Mouse (Mus musculus) adrenal gland, postnatal 14 days (tissue): ENCODE results near the gene Fam89a. TPM values are rescaled to one million over a fixed set of nuclear protein-coding genes. Genes with fewer than 3 reads are reported as not detected.

ENCODE experiments used
- DNase-seq: peaks from one replicate; pipeline ENCODE4 v3.0.0; 2021; ENCODE audit warnings: mixed read lengths
- long read RNA-seq, 2 experiments: library from polyadenylated mRNA; stranded (forward); transcript quantifications; one replicate each; pipeline ENCODE4 v2.0.0; 2021
- total RNA-seq: library from RNA; stranded (reverse); gene quantifications from 2 replicates; pipeline ENCODE4 v1.2.3, GENCODE M21; 2021

Gene Fam89a
- total RNA-seq: 1.8 TPM in 2 replicates
- long read RNA-seq, experiment 1, partial matches to known transcripts: 0 of 3 reads
- long read RNA-seq, experiment 1, other reads (novel, unspliced or antisense): 0 of 3 reads
- long read RNA-seq, experiment 2, partial matches to known transcripts: 0 of 4 reads
- long read RNA-seq, experiment 2, other reads (novel, unspliced or antisense): 1 of 4 reads

DNA sequence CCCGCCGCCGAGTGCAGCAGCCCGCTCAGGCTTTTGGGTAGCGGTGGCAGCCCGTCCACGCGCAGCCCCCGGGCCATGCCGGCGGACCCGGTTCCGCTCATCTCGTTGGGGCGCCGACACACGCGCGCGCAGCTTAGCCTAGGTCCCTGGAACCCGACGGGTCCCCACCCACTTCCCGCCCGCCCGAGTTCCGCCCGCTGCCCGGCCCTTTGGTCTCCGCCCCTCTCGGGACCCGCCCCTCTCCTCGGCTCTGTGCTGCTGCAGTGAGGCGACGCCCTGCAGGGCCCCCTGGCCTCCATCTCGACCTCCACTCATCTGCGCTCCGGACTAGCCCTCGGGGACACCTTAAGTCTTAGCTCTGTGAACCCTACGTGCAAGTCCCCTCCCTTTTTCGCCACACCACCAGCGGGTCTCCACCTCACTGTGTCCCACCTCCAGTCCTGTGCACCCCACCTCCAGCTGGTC is at the start of gene Fam89a:
Gene Fam89a, minus strand, starts transcription at position 124 of the 465 bp plus-strand sequence.
- DNase-seq: peak; percentile 78

DNA sequence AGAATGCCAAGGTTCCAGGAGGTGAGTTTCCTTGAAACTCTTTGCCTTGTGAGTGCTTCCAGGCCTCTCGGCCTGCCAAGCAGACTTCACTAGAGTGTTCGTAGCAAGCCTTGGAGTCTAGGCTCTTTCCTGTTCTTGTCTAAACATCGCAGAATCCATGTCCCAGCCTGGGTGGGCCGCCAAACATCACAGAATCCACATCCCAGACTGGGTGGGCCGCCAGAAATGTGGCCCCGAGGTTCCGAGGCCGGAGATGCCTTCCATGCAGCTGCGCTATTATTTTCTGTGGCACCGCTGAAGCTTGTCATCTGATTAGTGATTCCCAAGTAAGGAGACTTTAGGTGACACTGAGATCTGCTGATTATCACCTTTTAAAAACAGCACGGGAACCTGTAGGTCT is 48.9 kb upstream of the Fam89a start:
- no peak for DNase-seq

DNA sequence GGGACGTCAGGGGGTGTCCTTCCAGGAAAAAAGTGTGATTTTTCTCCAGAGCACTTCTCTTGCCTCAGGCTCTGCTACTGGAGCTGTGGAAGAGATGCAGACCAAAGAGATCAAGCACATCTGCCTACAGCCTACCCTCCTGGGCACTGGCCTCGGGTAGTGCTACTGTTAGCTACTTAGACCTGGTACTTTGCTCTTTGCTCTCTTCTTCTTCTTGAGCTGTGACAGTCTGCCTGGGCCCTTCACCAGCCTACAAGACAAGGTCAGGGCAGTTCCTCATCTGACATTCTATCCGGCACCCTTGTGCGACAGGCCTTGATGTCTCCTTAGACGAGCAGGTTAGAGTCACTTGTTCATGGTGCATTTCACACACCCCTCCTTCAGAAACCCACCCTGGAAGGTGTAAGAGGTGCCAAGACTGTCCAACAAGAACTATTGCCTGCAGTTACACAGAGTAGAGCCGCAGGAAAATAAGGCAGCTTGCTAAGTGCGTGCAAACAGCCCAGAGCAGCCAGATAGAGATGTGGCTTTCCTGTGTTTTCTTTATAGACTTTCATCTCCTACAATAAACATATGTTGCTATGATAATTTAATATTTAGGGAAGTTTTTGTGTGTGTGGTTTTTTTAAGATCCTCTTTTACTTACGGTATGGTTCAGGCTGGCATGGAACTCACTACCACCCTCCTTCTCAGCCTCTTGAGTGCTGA is 44.3 kb upstream of the Fam89a start:
- DNase-seq: no peak

DNA sequence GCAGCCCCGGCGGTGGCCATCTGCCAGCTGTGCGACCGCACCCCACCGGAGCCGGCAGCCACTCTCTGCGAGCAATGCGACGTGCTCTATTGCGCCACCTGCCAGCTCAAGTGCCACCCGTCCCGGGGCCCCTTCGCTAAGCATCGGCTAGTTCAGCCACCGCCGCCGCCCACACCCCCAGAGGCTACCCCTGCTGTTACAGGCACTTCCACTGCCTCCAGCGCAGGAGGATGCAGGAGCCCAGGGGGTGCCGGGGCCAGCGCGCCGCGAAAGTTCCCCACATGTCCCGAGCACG is 42.8 kb upstream of the Fam89a start:
- peak; percentile 70 for DNase-seq

DNA sequence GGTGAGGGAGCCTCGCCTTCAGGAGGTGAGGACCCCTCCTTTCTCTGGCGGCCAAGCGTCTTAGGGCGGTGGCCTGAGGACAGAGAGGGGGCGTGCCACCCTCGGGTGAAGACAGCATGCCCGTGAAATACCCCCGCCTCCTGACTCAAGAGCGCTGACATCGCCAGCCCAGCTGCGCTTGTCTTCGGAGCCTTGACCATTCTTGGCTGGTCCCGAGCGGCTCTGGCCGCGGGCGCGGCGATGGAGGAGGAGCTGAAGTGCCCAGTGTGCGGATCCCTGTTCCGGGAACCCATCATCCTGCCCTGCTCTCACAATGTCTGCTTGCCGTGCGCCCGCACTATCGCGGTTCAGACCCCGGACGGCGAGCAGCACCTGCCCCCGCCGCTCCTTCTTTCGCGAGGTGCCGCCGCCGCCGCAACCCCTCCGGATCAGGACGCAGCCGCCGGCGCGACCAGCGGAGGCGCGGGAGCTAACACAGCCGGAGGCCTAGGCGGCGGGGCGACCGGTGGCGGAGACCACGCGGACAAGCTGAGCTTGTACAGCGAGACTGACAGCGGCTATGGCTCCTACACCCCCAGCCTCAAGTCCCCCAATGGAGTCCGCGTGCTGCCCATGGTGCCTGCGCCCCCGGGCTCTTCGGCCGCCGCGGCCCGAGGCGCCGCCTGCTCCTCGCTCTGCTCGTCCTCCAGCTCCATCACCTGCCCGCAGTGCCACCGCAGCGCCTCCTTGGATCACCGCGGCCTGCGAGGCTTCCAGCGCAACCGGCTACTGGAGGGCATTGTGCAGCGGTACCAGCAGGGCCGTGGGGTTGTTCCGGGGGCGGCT is 42.2 kb upstream of the Fam89a start:
- DNase-seq: peak; percentile 30

DNA sequence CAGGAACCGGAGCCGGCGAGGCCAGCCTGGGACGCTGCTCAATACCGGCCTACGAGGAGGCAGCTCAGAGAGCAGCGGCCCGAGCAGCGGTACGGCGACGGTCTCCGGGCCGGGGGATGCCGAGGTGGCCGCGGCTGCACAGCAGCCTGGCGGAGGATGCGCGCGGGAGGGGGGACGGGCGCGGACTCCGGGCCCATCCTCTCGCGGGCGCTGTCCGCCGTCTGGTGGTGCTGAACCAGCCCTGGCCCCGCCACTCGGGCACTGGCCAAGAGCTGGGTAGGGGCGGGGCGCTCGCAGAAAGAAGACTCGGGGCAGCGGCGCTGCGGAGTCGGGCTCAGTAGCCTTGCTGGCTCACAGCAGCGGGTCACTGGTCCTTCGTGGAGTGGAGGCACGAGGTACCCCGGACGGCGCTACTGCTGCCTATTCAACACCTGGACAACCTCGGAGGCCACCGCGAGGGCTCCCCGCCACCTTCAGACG is 41.6 kb upstream of the Fam89a start:
- DNase-seq: peak; percentile 96

DNA sequence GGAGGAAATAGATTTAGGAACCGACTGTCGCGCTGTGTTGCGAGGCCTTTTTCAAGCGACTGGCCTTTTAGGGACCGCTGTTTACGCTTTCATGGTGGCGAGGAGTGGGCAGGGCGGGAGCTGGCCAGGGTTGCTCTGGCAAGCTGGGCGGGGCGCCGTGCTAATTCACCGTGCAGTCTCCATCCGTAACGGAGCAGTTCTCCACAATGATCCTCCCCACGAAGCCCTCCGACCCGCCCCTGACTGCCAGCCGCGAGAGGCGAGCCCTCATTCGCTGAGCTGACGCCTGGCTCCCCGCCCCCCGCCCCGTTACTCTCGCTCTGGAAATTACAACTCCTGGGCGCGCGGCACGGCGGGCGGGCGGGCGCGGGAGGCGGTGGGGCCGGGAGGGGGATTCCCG is 41.1 kb upstream of the Fam89a start, which contains the start of gene Trim67:
Gene Trim67, plus strand, starts transcription at position 385 of the 400 bp plus-strand sequence.
- peak; percentile 77 for DNase-seq

DNA sequence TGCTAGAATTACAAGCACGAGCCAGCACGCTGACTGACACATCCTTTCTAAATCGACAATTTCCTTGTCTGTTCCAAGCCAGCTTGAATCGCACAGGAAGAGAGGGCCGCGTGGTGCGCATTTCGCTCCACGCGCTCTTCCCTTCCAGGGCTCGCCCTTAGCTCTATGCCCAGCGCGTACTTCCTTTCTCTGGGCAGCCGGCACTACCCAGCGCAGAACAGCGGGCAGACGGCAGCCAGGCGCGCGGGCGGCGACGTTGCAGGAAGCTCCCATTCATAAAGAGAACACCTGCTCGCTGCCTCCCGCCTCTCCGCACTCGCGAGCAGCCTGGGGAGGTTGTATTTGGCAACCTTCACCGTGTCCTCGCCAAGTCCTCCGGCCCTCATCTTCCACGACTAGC is 40.6 kb upstream of the Fam89a start:
- DNase-seq: peak; percentile 44

DNA sequence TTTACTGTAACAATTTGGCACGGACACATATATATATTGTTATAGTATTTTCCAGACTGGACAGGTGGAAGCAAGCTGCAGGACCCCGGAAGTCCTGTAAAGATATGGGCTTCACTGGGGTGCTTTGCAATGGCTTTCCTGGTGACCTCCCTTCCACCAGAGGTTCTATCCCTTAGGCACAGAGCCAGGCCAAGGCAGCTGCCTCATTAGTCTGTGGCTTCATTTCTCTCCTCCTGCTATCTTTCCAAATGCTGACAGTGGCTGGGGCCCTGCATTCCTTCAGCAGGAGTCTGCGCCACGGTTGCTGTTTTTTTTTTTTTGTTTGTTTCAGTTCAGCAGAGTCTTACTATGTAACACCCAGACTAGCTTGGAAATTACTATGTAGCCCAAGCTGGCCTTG is 40.1 kb upstream of the Fam89a start:
- no peak for DNase-seq

DNA sequence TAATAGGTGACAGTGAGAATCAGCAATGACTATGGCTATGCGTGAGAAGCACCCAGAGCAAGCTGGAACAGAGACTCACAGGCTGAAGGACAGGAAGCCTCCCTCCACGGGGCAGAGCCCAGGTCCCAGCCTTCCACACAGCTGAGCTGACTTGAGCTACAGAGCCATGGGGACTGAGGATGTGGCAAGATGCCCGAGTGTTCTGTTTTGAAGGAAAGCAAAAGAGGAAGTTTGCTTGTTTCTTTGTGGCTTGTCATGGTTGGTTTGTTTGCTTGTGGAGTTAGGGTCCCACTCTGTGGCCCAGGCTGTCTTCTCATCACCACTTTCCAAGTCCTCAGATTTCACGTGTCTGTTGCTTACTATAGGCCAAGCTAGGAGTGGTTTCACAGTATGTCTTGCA is 39.0 kb upstream of the Fam89a start:
- DNase-seq: no peak

DNA sequence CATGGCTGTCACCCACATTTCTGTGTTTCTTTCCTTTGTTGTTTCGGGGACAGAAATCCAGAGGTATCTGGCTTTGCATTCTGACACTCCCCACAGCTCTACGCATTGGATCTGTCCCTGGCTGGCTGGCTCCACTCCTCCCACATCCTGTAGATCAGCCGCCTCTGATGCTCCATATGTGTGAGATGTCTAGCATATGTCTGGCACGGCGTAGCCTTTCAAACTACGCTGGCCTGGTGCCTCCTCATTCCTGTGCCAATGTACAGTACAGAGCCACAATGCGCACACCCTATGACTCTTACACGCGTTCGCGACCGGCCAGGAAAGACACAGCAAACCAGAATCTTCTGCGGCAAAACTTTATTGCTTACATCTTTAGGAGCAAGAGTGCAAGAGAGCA is 33.0 kb upstream of the Fam89a start:
- no peak for DNase-seq

DNA sequence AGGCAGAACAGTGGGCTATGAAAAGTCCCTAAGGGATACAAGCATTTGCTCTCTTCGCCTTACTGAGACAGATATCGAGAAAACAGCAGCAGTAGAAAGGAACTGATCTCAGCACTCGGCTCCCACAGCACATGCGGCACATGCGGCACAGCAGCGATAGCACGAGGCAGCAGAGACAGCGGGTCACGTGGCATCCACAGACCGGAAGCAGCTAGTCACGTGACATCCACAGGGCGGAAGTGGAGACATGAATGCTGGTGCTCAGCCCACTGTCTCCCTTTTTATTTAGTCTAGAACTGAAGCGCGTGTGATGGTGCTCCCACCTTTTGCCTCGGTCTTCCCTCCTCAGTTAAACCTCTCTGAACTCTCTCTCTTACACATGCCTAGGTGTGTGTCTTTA is 31.6 kb upstream of the Fam89a start:
- DNase-seq: no peak

DNA sequence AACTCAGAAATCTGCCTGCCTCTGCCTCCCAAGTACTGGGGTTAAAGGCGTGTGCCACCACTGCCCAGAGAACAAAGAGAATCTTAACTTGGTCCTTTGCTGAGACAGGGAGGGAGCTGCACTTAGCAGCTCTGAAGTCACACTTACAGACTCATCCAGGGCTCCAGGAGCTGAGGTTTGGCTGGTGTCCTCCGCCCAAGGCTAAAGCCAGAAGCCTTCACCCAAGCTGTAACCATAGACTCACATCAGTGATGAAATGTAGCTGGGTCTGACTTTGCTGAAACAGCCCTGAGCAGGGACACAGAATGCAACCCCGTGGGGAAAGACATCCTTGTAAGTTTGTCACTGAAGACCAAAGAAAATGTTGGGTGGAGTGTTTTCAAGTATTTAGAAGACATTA is 30.8 kb upstream of the Fam89a start:
- peak; percentile 59 for DNase-seq

DNA sequence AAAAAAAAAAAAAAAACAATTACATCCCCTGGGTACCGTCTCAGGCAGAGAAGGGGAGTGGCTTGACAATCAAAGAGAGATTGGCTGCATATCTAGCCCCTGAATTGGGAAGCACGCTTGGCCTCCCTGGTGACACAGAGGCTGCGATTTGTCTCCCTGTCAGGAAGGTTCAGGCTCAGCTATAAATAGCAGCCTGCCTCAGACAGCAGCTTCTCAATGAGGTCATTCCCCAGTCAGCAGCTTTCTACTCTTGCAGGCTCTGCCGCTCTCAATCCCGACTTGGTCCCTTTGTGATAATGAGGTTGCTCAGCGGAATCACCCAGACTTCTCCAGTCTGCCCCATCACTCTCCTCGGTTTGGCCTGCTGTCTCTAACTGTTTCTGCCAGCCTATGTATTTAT is 28.6 kb upstream of the Fam89a start:
- peak; percentile 75 for DNase-seq

DNA sequence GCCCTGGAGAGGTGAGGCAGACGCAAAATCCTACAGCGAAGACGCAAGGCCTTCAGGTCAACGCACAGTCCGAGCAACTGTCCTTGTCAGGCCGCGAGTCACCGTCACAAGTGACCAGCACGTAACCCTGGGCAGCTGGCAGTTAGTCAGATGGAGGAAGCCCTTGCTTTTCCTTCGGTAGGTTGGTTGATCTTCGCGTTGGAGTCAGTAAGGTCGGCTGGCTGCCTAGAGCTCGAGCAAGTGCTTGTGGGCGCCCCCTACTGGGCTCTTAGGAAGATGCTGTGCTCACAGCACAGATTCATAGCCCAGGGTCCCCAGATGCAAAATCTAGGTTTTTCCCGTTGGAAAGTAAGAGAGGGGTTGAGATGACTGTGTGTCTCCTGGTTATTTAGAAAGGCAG is 24.1 kb upstream of the Fam89a start:
- DNase-seq: peak; percentile 89

DNA sequence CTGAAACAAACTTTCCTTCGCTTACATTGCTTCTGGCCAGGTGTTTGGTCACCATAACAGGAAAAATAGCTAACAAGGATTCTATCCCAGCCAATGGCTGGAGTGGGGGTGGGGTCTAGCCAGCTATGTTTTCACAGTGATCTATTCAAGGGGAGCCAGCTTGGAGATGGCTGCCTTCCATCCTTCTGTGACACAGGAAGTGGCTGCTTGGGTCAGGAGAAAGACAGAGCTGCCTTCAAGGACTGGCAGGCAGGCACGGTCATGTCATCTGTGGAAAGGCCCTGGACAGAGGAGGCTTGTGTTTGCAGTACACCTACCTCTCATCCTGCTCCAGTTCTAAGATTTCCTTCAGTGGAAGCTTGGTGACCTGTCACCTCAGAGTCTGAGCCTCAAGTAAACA is 20.8 kb upstream of the Fam89a start:
- no peak for DNase-seq

DNA sequence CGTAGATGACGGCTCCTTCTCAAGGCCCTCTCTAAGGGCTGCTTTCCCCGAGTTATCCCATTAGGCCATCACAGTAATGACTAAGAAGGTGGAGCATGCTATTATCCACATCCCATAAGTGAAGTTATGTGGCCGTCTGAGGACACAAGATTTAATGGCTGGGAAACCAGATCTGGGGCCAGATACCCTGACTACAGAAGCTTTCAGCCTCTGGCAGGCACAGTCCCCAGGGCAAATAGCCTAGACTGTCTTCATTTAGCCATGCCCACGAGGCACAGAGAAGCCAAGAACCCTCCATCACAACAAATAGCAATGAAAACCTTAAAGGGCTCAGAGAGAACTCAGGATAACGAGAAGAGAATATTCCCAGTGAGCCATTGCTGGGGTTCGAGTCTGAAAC is 11.4 kb upstream of the Fam89a start:
- DNase-seq: no peak

DNA sequence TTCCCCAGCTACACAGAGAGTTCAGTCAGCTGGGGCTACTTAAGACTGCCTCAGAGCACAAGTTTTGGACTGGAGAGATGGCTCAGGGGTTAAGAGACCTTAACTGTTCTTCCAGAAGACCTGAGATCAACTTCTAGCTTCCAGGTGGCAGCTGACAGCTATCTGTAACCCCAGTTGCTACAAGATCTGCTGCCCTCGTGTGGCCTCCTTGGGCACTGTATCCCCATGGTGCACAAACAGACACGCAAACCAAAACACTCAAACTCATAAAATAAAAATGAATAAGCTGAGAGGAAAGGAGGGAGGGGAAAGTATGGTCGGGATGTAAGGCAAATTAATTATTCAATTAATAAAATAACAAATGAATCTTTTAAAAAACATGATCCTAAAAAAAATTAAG is 6.9 kb upstream of the Fam89a start:
- DNase-seq: peak; percentile 60

DNA sequence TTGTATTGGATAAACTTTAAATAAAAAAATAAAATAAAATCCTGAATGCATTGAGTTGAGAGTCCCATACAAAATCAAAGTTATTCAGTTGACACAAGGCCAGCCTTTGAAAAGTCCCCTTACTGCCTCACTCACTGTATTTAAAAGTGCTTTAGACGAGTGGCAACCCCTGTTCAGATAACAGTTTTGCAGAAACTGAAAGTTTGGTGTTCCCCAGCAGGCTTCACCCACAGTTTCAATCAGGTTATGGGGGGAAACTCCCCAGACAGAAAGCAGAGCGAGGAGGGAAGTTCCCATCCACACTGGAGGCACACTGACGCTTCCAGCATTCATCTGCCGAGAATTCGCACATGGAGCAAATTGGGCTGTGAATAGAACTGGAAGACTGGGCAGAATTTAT is 5.0 kb upstream of the Fam89a start:
- no peak for DNase-seq

DNA sequence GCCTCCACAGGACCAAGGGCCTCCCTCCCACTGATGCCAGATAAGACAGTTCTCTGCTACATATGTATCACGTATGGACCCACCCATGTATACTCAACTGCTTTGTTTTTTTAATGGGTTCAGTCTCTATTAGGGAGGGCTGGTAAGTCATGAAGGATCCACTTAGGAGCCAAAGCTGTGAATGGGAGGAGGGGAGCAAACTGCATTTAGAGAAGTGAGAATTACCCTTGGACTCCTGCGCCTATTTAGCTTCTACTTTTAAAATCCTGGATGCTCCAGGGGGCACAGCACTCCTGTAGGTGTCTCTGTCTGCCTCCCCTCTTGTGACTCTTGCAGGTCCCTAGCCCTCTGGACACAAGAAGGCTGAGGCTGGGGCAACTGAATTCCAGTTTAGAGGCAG is 4.5 kb upstream of the Fam89a start:
- DNase-seq: no peak

DNA sequence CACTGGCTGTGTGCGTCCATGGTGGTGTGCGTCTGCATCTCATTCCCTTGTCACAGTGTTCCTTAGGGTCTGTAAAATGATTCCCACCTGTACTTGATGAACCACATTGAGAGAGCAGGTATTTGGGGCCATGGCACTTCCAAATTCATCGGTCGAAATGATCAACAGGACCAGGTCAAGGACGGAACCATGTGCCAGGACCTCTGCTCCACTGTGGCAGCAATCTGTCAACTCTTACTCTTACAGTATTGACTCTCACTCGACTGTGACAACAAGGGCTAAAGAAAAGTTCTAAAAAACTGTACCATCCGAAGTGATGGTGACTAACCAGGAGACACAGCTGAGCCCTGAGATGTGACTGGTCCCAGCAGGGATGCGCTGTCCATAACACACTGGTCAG is 3.8 kb upstream of the Fam89a start:
- no peak for DNase-seq

DNA sequence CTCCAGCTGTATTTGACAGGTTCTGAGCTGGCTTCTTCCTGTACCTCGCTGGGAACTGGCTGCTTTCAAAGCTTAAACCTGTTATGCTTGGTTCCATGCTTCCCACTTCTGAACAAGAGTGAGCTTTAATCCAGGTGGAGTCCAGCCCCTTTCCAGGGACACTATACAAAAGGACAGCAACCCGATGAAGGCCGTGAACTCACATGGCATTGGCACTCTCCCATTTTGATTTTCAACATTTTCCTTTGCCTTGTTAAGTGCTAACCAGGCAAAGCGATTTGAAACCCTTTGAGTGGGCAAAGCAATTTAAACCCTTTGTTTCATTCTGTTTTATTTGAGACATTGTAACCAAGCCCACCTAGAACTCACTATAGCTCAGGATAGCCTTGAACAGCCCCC is 3.2 kb upstream of the Fam89a start:
- DNase-seq: no peak

DNA sequence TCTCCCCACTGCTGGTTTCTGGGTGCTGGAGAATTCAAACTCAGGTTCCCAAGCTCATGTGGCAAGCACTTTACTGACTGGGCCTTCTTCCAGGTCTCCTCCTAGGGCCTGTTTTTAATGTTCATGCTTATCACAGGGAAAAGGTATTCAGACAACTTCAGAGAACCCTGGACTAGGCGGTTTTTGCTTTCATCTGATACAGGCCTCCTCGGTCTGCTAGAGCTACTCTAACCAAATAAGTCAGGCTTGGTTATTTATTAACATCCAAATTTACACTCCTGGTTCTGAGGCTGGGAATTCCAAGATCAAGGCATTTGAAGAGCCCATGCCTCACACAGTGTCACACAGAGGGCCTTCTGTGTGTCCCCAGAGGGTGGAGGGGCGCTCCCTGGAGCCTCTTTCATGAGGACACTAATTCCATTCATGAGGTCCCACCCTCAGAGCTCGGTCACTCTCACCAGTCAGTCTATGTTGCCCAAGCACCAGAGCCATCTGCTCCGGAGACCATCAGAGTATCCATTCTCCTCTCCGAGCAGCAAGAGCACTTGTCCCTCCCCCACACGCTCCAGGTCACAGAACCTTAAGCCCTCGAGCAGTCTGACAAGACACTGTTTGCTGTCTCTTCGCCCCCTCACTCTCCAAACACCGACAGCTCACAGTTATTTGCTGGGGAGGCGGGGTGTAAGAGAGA is 2.6 kb upstream of the Fam89a start:
- no peak for DNase-seq
